Mouse (Mus musculus) liver, adult 2 months (tissue): ENCODE results near the gene Rab40b.

Experiments
- CTCF ChIP-seq: fragments of 200-500 bp; IDR thresholded peaks from 2 replicates; pipeline ENCODE4 v1.5.1; 2011; ENCODE audit warnings: low read depth, low read length, control low read depth
- POLR2A ChIP-seq: fragments of 200-500 bp; IDR thresholded peaks from 2 replicates; pipeline ENCODE4 v1.6.1; 2011; ENCODE audit warnings: low read length, control low read depth; ENCODE audit not compliant: insufficient read depth; ENCODE audit errors: extremely low read depth

DNA sequence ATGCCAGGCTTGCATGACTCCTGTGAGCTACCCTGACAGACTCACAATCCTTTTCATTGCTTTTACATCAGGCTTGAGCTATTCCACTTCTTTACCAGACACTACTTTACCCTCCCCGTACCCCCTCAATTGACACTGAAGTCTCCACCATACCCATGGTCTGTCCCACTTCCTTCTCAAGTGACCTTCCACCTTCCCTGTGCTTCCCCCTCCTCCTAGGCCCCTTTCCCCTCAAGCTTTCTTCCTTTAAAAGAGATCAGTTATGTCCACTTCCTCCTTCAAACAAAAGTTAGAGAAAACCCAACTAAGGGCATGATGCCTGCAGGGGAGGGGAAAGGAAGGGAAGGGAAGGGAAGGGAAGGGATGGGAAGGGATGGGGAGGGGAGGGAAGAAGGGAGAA lies 47.8 kb downstream of the Rab40b start:
- no peak for TF ChIP-seq CTCF
- no peak for TF ChIP-seq POLR2A
